Mouse (Mus musculus) heart, embryonic 16.5 days (tissue): ENCODE results near the gene Cnot6l. TPM values are rescaled to one million over a fixed set of nuclear protein-coding genes. Genes with fewer than 3 reads are reported as not detected.
A peak's percentile ranks its signal among the peaks of the same experiment; 100 is the strongest.

ENCODE experiments used
- ATAC-seq: fragments of 200-750 bp; cut with Nextera tagmentation; replicated peaks from 2 replicates; pipeline ENCODE4 v1.8.0; 2017; ENCODE audit warnings: moderate number of reproducible peaks; ENCODE audit not compliant: insufficient read depth, low FRiP score; ENCODE audit errors: extremely low read depth
- H3K27ac ChIP-seq: fragments of 300-500 bp; sonication (generic); 2 replicates; pipeline ENCODE4 v1.5.1; 2014; ENCODE audit warnings: mild to moderate bottlenecking, low read length, control low read depth, moderate library complexity
- H3K27me3 ChIP-seq: fragments of 300-500 bp; sonication (generic); 2 replicates; pipeline ENCODE4 v1.6.1; 2014; ENCODE audit warnings: low read length, mixed read lengths; ENCODE audit not compliant: control insufficient read depth, insufficient read depth
- H3K36me3 ChIP-seq: fragments of 300-500 bp; sonication (generic); 2 replicates; pipeline ENCODE4 v1.6.1; 2014; ENCODE audit not compliant: control insufficient read depth, insufficient read depth
- H3K4me1 ChIP-seq: fragments of 300-500 bp; sonication (generic); 2 replicates; pipeline ENCODE4 v1.6.1; 2014; ENCODE audit warnings: low read length, mixed read lengths; ENCODE audit not compliant: control insufficient read depth, insufficient read depth
- H3K4me2 ChIP-seq: fragments of 300-500 bp; sonication (generic); 2 replicates; pipeline ENCODE4 v1.6.1; 2014; ENCODE audit warnings: low read depth, mild to moderate bottlenecking, control low read depth, low read length
- H3K4me3 ChIP-seq: fragments of 300-500 bp; sonication (generic); 2 replicates; pipeline ENCODE4 v1.5.1; 2014; ENCODE audit warnings: mild to moderate bottlenecking, control low read depth, low read length
- H3K9ac ChIP-seq: fragments of 300-500 bp; sonication (generic); 2 replicates; pipeline ENCODE4 v1.6.1; 2014; ENCODE audit warnings: low read length, control low read depth
- H3K9me3 ChIP-seq: fragments of 300-500 bp; sonication (generic); replicated peaks from 2 replicates; pipeline ENCODE4 v1.6.1; 2016; ENCODE audit warnings: low read length; ENCODE audit not compliant: control insufficient read depth
- WGBS: fragments of 180-500 bp; shearing (Covaris S2); extraction: QIAGEN DNeasy Blood & Tissue Kit; methylation state at CpG from one replicate; pipeline ENCODE4 v1.1.7; 2014; 5-methylcytosine and 5-hydroxymethylcytosine counted together
- polyA plus RNA-seq: library from polyadenylated mRNA; unstranded; fragments of >200 nt; fragmentation: Nextera tagmentation; extraction: Ambion mirVana; gene quantifications from 2 replicates; pipeline ENCODE4 v1.2.1, GENCODE M21; 2015

Cnot6l gene
- 14.6 and 17.2 TPM in 2 replicates for polyA plus RNA-seq

DNA sequence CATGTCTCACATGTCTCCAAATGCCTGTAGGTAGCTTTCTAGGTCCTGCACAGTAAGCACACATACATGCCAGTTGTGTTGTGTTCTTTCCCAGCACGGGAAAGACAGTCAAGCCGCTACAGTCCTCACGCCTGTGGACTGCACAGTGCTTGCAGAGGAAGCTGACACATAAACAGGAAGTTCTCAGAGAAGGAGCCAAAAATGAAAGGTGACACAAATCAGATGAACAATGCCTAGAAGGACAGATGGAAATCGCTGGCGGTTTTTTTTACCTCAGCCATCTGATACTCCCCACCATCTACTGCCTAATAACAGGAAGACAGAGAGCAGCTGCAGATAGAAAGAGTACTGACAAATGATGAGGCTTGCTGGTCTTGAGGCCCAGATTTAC lies at the start of gene Cnot6l:
Cnot6l (minus strand) TSS at position 151 of the 391 bp plus-strand sequence.
- Histone ChIP-seq H3K9me3 (peaks cover 4% of the 10 kb centered on the region; the same call in 1 of the 2 replicates), H3K4me2 (peak within 1 kb of the TSS; percentile 72), H3K36me3 (no peaks in the 10 kb centered on the region), H3K4me3 (peak within 1 kb of the TSS; percentile 96), H3K9ac (peak within 1 kb of the TSS; percentile 76), H3K27me3 (no peaks in the 10 kb centered on the region), H3K27ac (peak within 1 kb of the TSS; percentile 98), H3K4me1 (peaks cover 23% of the 10 kb centered on the region)
- 27% methylated on average over 5 of the region's 5 CpGs for WGBS
- no peak for ATAC-seq

DNA sequence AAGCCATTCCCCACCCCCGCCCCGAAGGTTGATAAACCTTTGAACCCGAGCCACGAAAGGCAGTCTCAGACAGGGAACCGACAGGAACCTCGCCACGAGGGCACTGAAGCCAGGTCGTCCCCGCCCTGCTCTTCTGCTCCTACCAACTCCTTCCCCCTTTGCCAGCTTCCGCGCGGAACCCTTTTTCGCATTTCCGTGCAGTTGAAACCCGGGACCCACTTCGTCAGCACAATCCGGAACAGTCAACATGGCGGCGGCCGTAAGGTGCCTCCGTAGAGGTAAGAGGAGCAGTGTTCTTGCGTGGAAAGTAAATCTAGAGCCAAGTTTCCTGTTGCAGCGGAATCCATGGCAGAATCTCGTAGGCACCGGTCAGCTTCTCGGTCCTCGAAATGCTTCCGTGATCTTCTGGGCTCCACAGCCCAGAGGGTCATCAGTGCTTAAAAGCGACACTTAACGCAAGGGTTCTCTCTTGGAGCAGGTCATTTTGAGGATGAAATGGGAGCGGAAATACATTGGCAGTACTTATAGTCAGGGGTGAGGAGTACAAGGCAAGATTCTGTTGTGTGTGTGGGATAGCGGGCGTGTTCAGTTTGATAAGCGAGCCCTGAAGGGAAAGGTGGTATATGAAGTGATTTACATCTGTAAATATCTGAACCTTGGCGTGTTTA lies 46.1 kb upstream of the Cnot6l start:
- Histone ChIP-seq H3K4me1 (peaks cover 19% of the 10 kb centered on the region), H3K9ac (peak overlapping the region; percentile 83), H3K27me3 (no peaks in the 10 kb centered on the region), H3K27ac (peak overlapping the region; percentile 66), H3K9me3 (no peaks in the 10 kb centered on the region), H3K4me3 (peak overlapping the region; percentile 76), H3K4me2 (peak overlapping the region; percentile 66), H3K36me3 (peaks cover 3% of the 10 kb centered on the region; the same call in 1 of the 2 replicates)
- peak; percentile 93 for ATAC-seq
- WGBS, result under 1% methylated on average over 35 of the region's 35 CpGs

DNA sequence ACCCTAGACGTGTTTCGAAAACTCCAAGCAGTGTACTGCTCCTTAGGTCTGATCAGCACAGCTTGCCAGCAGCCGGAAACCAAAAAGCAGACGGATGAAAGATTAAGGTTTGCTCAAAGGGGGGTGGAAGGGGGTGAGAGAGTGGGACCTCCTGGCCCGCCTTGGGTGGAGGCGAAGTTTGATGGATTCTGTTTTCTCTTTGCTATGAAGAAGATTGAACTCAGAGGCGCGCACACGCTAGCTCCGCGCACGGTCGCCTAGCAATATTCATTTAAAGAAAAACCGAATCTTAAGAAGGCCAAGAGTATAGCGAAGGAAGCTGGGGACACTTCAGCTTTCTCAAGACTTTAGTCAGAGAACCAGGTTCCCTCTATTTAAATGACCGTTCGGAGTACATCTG lies 45.5 kb upstream of the Cnot6l start, which contains the start of gene Mrpl1:
Mrpl1 (plus strand) TSS at position 35 of the 400 bp plus-strand sequence.
- H3K4me3 ChIP-seq, result peak within 1 kb of the TSS; percentile 76
- peak within 1 kb of the TSS; percentile 66 for H3K4me2 ChIP-seq
- no peaks in the 10 kb centered on the region for H3K9me3 ChIP-seq
- H3K27ac ChIP-seq, result peak within 1 kb of the TSS; percentile 66
- WGBS, result 2% methylated on average over 17 of the region's 17 CpGs
- H3K36me3 ChIP-seq, result peaks cover 3% of the 10 kb centered on the region; the same call in 1 of the 2 replicates
- peaks cover 19% of the 10 kb centered on the region for H3K4me1 ChIP-seq
- H3K27me3 ChIP-seq, result no peaks in the 10 kb centered on the region
- H3K9ac ChIP-seq, result peak within 1 kb of the TSS; percentile 83
- peak; percentile 66 for ATAC-seq

GRCm38 (mm10) chr5:96208543-96208942 lies 44.6 kb upstream of the Cnot6l start:
- 53% methylated on average over 4 of the region's 4 CpGs for WGBS
- Histone ChIP-seq H3K27me3 (no peaks in the 10 kb centered on the region), H3K9ac (no peak overlapping the region), H3K4me1 (peaks cover 19% of the 10 kb centered on the region), H3K9me3 (no peaks in the 10 kb centered on the region), H3K27ac (no peak overlapping the region), H3K4me2 (no peak overlapping the region), H3K4me3 (no peak overlapping the region), H3K36me3 (no peaks in the 10 kb centered on the region)
- no peak for ATAC-seq

DNA sequence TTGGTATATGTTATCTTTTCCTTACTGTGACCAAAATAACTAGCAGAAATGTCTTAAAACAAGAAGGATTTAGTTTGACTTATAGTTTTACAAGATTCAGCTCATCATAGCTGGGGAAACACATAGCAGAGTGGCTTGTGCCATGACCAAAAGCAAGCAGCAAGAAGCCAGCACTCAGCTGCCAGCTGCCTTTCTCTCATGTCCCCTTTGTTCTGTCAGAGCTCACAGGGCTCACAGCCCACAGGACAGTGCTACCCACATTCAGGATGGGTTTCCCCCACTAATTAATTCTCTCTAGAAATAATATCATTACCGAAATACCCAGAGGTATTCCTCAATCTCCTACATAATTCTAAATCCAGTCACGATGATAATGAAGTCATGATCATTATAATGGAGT lies 43.6 kb upstream of the Cnot6l start:
- H3K27ac ChIP-seq, result no peak overlapping the region
- no peak overlapping the region for H3K4me3 ChIP-seq
- ATAC-seq, result no peak
- no peaks in the 10 kb centered on the region for H3K36me3 ChIP-seq
- no peak overlapping the region for H3K4me2 ChIP-seq
- H3K9me3 ChIP-seq, result no peaks in the 10 kb centered on the region
- 88% methylated on average over 2 of the region's 2 CpGs for whole genome bisulfite sequencing
- H3K9ac ChIP-seq, result no peak overlapping the region
- peaks cover 19% of the 10 kb centered on the region for H3K4me1 ChIP-seq
- no peaks in the 10 kb centered on the region for H3K27me3 ChIP-seq

DNA sequence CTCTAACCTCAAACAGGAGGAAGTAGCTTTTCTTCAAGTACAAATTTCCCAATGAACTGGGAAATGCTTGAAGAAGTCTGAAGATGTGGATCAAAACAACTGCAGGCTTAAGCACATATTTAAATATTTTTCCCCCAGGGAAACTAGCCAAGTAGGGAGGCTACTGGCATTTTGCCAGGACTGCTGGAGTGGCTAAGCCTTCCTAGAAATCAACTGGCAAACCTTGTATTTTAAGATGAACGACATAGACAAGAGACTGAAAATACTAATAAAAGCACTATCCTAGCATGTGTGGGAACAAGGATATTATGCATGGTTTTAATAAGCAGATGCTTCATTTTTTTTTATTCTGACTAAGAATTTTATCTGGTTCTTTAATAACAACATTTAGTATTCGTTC lies 42.9 kb upstream of the Cnot6l start:
- no peak overlapping the region for H3K4me3 ChIP-seq
- no peaks in the 10 kb centered on the region for H3K27me3 ChIP-seq
- H3K9me3 ChIP-seq, result no peaks in the 10 kb centered on the region
- ATAC-seq, result no peak
- no peak overlapping the region for H3K9ac ChIP-seq
- H3K4me2 ChIP-seq, result no peak overlapping the region
- no peaks in the 10 kb centered on the region for H3K36me3 ChIP-seq
- peaks cover 19% of the 10 kb centered on the region for H3K4me1 ChIP-seq
- 7% methylated on average over 2 of the region's 2 CpGs for WGBS
- H3K27ac ChIP-seq, result no peak overlapping the region

DNA sequence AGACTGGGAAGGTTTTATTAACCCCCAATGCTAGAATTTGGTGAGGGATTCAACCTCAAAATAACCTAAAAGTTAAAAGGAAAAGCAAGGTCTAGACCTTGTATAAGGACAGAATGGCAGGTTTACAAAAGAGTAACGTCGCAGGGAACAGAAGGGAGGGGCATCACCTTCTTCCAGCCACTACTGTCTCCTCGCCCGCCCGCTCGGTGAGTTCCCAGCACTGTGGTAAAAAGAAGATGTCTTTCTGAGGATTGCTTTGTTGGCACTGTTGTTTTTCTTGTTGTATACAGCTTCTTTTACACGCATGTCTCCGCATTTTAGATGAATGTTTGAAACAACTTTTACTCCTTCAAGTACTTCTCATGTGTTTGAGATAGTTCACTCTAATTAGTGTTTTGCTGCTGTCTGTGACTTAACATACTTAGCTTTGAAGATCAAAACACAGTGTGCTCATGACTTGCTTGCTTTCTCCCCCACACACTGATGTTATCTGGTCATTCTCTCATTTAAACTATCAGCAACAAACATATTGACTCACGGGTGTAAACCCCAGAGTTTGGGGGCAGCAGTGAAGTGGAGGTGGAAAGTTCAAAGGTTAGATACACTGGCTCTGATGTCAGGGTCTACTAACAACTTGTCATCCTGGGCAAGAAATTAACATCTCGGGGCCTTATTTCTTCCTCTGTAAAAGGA lies 37.6 kb upstream of the Cnot6l start:
- 0 out of 2 replicates have a peak, but pooled peaks cover 2% of the 10 kb centered on the region for H3K9me3 ChIP-seq
- 68% methylated on average over 10 of the region's 10 CpGs for WGBS

GRCm38 (mm10) chr5:96200269-96200668 lies 36.3 kb upstream of the Cnot6l start:
- ATAC-seq, result no peak
- no peaks in the 10 kb centered on the region for H3K4me1 ChIP-seq
- H3K9ac ChIP-seq, result no peak overlapping the region
- H3K27ac ChIP-seq, result no peak overlapping the region
- no peaks in the 10 kb centered on the region for H3K27me3 ChIP-seq
- no peak overlapping the region for H3K4me2 ChIP-seq
- 0 out of 2 replicates have a peak, but pooled peaks cover 2% of the 10 kb centered on the region for H3K9me3 ChIP-seq
- no peak overlapping the region for H3K4me3 ChIP-seq
- 63% methylated on average over 3 of the region's 3 CpGs for WGBS
- H3K36me3 ChIP-seq, result no peaks in the 10 kb centered on the region

More for the DNA sequence above, 37.6 kb upstream of the Cnot6l start:
- Histone ChIP-seq H3K9ac (no peak overlapping the region), H3K36me3 (no peaks in the 10 kb centered on the region), H3K4me3 (no peak overlapping the region), H3K27ac (no peak overlapping the region), H3K4me2 (no peak overlapping the region), H3K27me3 (no peaks in the 10 kb centered on the region), H3K4me1 (no peaks in the 10 kb centered on the region)
- no peak for ATAC-seq

- WGBS, result 80% methylated on average over 6 of the region's 6 CpGs
- Histone ChIP-seq H3K9ac (no peak overlapping the region), H3K4me3 (no peak overlapping the region), H3K27me3 (no peaks in the 10 kb centered on the region), H3K36me3 (no peaks in the 10 kb centered on the region), H3K4me1 (no peaks in the 10 kb centered on the region), H3K9me3 (0 out of 2 replicates have a peak, but pooled peaks cover 2% of the 10 kb centered on the region), H3K4me2 (no peak overlapping the region), H3K27ac (no peak overlapping the region)
- no peak for ATAC-seq
Observed at GRCm38 (mm10) chr5:96198271-96198670, 34.3 kb upstream of the Cnot6l start.
